Mouse (Mus musculus) right cerebral cortex, postnatal 10 days (tissue): ENCODE measurements around the gene Atp2a3.

ENCODE experiments used
- DNase-seq, 2 experiments: peaks; one replicate each; pipeline ENCODE4 v3.0.0; 2021; ENCODE audit warnings: low spot score in 2 of 2

Atp2a3 gene

GRCm38 (mm10) chr11:72961072-72961980, at the start of gene Atp2a3:
TSS of gene Atp2a3 (plus strand) at chr11:72961169.
- no peak for DNase-seq

GRCm38 (mm10) chr11:72917299-72917996, 43.5 kb upstream of the Atp2a3 start:
- no peak for DNase-seq

DNA sequence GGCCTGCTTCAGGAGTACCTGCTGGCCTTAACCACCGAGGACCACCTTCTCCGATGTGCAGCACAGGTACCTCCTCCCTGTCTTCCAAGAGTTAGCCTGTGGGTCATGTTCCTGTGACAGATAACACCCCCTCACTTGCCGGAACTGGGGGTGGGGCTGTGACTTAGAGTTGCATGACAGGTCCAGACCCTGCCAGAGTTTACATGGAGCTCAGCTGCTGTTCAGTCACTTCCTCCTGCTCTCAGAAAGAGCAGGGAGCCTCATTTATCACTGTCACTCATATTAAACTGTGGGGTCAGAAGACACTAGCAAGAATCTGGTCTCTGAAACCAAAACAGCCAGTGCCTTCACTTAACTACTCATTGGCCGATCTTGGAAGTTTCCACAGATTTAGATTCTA, 37.9 kb upstream of the Atp2a3 start:
- DNase-seq: no peak

- DNase-seq: no peak
These were observed 36.5 kb upstream of the Atp2a3 start for GRCm38 (mm10) chr11:72924458-72924857.

GRCm38 (mm10) chr11:72925067-72925466, 35.9 kb upstream of the Atp2a3 start:
- no peak for DNase-seq

DNA sequence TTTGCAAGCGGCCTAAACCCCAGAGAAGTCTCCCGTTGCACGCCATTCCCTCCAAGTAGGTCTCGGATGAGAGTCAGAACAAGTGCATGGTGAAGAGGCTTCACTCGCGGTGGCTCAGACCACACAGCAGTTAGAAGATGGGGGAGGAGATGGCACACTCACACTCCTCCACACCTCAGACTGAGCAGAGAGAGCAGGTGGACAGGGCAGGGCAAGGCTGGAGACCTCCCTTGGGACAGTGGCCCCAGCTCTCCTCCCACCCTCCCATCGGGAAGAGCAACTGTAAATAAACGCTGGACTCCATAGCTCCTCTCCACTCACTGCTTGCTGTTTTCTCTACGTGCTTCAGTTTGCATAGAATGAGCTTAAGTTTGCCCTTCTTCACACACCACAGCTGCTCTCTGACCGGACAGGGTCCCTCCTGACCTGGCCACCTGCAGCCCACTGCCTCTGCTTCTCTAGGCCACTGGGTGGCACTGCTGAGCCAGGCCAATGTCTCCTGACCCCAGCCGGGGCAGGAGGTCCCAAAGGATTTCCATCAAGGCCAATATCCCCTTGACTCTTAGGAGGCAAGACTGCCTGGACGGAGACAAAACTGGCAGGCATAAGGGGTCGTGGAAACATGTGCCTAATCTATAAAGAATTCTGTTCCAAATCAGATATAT, 34.6 kb upstream of the Atp2a3 start:
- peak in 1 of 2 experiments; percentile 60 for DNase-seq

GRCm38 (mm10) chr11:72928516-72928915, 32.5 kb upstream of the Atp2a3 start:
- peak; percentile 65 to 78 for DNase-seq

GRCm38 (mm10) chr11:72940208-72941143, 20.5 kb upstream of the Atp2a3 start:
- no peak for DNase-seq

DNA sequence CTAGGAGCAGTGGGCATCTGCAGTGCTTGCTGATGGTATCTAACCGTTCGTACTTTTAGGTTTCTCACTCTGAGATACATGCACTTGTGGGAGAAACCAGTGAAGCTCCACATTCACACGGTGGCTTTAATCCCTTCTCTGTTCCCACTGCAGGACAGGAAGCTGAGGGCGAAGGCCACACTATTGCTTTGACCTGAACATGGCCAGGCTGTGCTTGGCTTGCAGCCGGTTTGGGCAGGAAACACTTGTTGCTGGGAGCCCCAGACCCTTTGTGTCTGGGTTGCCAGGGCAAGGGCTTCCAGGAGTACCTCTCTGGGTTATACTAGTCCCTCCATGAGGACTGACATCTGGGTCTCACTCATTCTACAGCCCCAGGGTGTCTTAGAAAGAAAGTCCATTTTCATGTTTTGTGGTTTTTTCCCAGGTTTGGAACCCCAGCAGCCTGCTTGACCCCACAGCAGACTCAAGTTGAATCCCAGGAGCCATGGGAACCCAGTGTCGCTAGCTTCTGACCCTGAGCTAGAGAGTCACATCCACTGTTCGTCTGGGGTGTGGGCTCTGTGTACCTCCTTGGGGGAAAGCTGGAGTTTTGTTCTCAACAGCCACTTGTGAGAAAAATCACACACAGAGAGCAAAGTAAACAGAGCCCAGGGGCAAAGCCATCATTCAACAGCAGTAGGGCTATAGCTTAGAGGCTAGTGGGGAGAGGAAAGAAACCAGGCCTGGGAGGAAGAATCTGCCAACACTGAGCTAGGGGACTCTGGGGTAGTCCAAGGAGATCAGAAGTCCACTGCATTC, 15.8 kb upstream of the Atp2a3 start:
- DNase-seq: no peak

- no peak for DNase-seq
These were observed 15.0 kb upstream of the Atp2a3 start for GRCm38 (mm10) chr11:72945875-72946559.

DNA sequence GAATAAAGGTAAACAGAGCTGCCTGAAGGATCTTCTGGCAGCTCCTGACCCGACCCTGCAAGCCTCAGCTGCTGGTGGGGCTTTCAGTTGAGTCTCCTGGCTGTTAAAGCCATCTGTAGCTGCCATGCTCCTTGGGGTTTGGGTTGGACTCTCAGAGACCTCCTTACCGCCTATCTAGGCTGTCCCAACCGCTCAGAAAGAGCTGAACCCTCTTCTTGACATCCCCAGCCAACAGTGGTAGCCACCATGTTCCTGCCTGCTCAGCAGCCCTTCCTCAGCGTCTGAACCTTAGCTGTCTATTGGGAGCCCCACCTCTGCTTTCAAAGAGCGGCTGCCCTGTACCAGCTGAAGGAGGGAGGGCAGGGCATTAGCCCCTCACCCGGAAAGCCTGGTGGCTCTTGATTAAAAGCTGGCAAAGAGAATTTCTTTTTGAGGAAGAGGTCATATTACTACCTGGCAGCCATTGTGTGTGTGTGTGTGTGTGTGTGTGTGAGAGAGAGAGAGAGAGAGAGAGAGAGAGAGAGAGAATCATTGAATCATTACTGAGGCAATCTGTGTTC, 14.3 kb upstream of the Atp2a3 start:
- no peak for DNase-seq

DNA sequence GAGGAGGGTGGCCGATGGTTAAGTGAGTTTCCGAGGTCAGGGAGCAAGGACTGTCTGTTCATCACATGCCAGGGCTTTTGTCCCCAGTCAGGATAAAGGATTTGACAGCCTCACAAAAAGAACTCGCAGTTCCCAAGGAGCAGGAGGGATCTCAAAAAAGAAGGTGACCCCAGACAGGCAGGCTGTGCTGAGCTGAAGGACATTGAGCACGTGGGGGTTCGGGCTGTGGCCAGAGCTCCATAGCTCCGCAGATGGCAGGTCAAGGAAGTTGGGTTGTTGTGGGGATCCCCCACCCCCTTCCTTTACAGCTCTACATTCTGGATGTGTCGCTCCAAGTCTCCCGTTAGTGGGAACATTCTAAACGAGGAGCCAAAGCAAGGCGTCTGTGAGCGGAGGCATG, 13.1 kb upstream of the Atp2a3 start:
- DNase-seq: no peak

DNA sequence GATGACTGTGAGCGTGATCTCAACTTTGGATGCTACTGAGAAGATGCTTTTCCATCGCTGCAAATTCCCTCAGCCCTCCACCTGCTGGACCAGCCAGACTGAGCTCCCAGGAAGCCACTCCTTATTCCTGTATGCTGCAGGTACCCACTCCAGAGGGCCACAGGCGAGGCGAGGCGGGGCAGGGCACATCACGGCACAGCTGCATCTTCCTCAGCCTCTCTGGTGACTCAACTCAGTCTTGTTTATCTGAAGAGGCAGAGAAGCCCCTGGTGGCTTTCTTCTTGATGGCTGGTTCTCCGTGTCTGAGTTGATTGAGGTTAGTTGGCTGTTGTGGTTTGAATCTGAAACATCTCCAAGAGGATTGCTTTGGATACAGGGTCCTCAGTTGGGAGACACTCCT, 12.7 kb upstream of the Atp2a3 start:
- no peak for DNase-seq

- DNase-seq: no peak
These were observed 9.6 kb upstream of the Atp2a3 start for GRCm38 (mm10) chr11:72951137-72952000.

DNA sequence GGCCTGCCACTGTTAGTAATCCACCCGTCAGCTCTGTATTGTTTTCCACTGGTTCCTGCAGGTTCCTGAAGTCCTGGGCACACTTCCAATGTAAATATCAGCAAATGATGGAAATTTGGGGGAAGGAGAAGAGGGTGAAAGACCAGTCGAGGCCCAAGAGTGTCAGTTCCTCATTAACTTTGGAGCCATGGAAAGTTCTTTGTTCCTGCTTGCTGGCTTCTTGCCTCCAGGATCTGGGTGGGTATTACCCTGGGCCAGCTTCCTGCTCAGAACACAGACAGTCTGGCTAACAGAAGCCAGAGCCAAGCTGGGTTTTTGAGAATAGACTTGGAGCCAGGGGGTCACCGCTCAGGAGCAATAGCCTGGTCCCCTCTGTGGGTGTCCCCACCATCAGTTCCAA, 8.7 kb upstream of the Atp2a3 start:
- no peak for DNase-seq

- DNase-seq: no peak
These were observed 8.3 kb upstream of the Atp2a3 start for GRCm38 (mm10) chr11:72952697-72953096.

DNA sequence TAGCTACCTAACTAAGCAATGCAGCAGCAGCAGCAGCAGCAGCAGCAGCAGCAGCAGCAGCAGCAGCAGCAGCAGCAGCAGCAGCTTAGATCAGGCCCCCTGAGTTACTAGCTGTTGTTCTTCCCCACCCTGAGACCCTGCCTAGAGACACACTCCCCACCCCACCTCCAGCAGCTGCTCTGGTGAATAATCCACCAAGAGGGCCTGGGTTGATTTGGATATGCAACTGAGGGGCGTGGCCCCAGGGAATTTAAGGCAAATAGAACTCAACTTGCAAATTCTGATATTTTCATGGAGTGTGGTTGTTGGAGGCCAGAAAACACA, 7.9 kb upstream of the Atp2a3 start:
- no peak for DNase-seq

DNA sequence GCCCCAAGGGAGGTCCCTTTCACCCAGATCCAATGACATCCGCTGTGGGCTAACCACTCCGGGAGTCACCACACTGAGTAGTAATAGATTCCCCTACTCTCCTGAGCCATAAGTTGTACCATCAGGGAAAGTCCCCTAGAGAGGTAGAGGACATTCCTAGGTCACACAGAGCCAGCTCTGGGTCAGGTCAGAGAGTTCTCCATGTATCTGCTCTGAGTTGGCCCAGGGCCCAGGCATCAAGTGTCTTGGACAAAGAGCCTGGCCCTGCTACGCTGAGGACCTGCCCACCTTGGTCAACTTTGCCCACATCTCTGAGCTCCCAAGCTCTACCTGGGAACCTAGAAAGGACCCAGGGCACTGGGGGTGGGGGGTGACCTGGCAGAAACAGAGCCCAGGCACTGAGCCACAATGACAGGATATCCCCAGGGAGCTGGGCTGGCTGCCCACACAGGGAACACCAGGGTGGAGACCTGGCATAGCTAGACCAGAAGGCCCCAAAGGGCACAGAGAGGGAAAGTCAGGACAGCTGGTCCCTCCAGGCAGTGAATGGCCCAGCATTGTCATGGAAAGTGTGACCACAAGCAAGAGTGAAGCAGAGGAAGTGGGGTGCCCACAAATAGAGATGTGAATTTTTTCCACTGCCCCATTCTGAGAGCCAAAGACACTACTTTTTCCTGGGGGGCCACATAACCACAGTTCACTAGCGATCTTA, 7.4 kb upstream of the Atp2a3 start:
- no peak for DNase-seq
